Mouse (Mus musculus): ENCODE measurements at regions not wholly inside any gene's neighbourhood (a gene's known extent, or its start where the extent isn't known, plus 50 kb on each side); places are given as distances from the start of the nearest gene placed in this dataset.

- TF ChIP-seq GATA1 (IDR thresholded peaks at IDR 0.05; ENCODE audit: low read length), result no peak
- no peak for TF ChIP-seq TAL1 (IDR thresholded peaks at IDR 0.05; ENCODE audit: low read length)
These were observed 138.0 kb upstream of the Sox5 start for GRCm38 (mm10) chr6:144919750-144920149.
